Mouse (Mus musculus) CH12.LX (cell line): Measurements from ENCODE around the gene Fancc.

ENCODE experiments used
- CHD1 ChIP-seq: IDR thresholded peaks from 2 replicates; pipeline ENCODE4 v1.6.1; 2012; ENCODE audit warnings: low read depth, low read length, improper control_type of control experiment, inconsistent platforms
- CHD2 ChIP-seq: IDR thresholded peaks from 2 replicates; pipeline ENCODE4 v1.6.1; 2011; ENCODE audit warnings: low read length, improper control_type of control experiment
- CTCF ChIP-seq, 2 experiments: IDR thresholded peaks in 1 of 2; conservative IDR thresholded peaks in 1 of 2; 2 replicates each; pipeline ENCODE4 v1.5.1; 2011 to 2012; ENCODE audit warnings: low read depth in 2 of 2, low read length in 2 of 2, improper control_type of control experiment in 1 of 2, inconsistent platforms in 1 of 2, mild to moderate bottlenecking in 1 of 2, moderate library complexity in 1 of 2
- E2F4 ChIP-seq: IDR thresholded peaks from 2 replicates; pipeline ENCODE4 v1.6.1; 2011; ENCODE audit warnings: low read depth, low read length, improper control_type of control experiment; ENCODE audit not compliant: insufficient replicate concordance
- ELF1 ChIP-seq: IDR thresholded peaks from 2 replicates; pipeline ENCODE4 v1.6.1; 2014; ENCODE audit warnings: low read depth, mild to moderate bottlenecking, inconsistent platforms, low read length, improper control_type of control experiment
- HCFC1 ChIP-seq: IDR thresholded peaks from 2 replicates; pipeline ENCODE4 v1.6.1; 2012; ENCODE audit warnings: low read depth, mild to moderate bottlenecking, inconsistent platforms, low read length, improper control_type of control experiment
- KAT2A ChIP-seq: IDR thresholded peaks from 2 replicates; pipeline ENCODE4 v1.6.1; 2012; ENCODE audit warnings: low read length, improper control_type of control experiment, inconsistent platforms; ENCODE audit not compliant: insufficient replicate concordance
- MAFK ChIP-seq: IDR thresholded peaks from 2 replicates; pipeline ENCODE4 v1.6.1; 2011; ENCODE audit warnings: low read length, improper control_type of control experiment; ENCODE audit not compliant: insufficient replicate concordance
- MAX ChIP-seq: IDR thresholded peaks from 2 replicates; pipeline ENCODE4 v1.6.1; 2011; ENCODE audit warnings: low read length, improper control_type of control experiment
- MYC ChIP-seq: IDR thresholded peaks from 2 replicates; pipeline ENCODE4 v1.6.1; 2011; ENCODE audit warnings: low read depth, mild to moderate bottlenecking, improper control_type of control experiment, low read length
- POLR2A ChIP-seq: IDR thresholded peaks from 2 replicates; pipeline ENCODE4 v1.6.1; 2011; ENCODE audit warnings: low read depth, mild to moderate bottlenecking, improper control_type of control experiment, low read length
- RCOR1 ChIP-seq: conservative IDR thresholded peaks from 2 replicates; pipeline ENCODE4 v1.6.1; 2012; ENCODE audit warnings: low read depth, mild to moderate bottlenecking, inconsistent platforms, low read length, improper control_type of control experiment
- TBP ChIP-seq: conservative IDR thresholded peaks from 2 replicates; pipeline ENCODE4 v1.6.1; 2011; ENCODE audit warnings: low read depth, low read length, improper control_type of control experiment
- ZC3H11A ChIP-seq: IDR thresholded peaks from 2 replicates; pipeline ENCODE4 v1.6.1; 2012; ENCODE audit warnings: low read depth, mild to moderate bottlenecking, inconsistent platforms, low read length, improper control_type of control experiment

GRCm38 (mm10) chr13:63475356-63475755, 21.7 kb downstream of the Fancc start:
- TF ChIP-seq CTCF (conservative IDR thresholded peaks at IDR 0.05 in 1 of 2, IDR thresholded peaks at IDR 0.05 in 1 of 2; ENCODE audit: low read depth in 2 of 2, low read length in 2 of 2) (no peak), POLR2A (no peak), KAT2A (no peak), MYC (no peak), CHD1 (no peak), MAFK (no peak), CHD2 (no peak), ZC3H11A (no peak), E2F4 (no peak), HCFC1 (no peak), RCOR1 (no peak), TBP (no peak), ELF1 (no peak), MAX (no peak)
